Mouse (Mus musculus) forebrain, embryonic 10.5 days (tissue): ENCODE data around the gene Tbrg1. TPM values are rescaled to one million over a fixed set of nuclear protein-coding genes. Genes with fewer than 3 reads are reported as not detected.

ENCODE experiments used
- DNase-seq: peaks from one replicate; pipeline ENCODE4 v3.0.0-alpha.2; 2017; ENCODE audit warnings: low spot score; ENCODE audit errors: extremely low spot score
- H3K27ac ChIP-seq: fragments of 300-500 bp; sonication (generic); 2 replicates; pipeline ENCODE4 v1.5.1; 2016; ENCODE audit warnings: mild to moderate bottlenecking
- H3K27me3 ChIP-seq: fragments of 300-500 bp; sonication (generic); 2 replicates; pipeline ENCODE4 v1.6.1; 2016; ENCODE audit warnings: mild to moderate bottlenecking; ENCODE audit not compliant: poor library complexity, severe bottlenecking
- H3K36me3 ChIP-seq: fragments of 300-500 bp; sonication (generic); replicated peaks from 2 replicates; pipeline ENCODE4 v1.6.1; 2016; ENCODE audit warnings: mild to moderate bottlenecking, moderate library complexity
- H3K4me1 ChIP-seq: fragments of 300-500 bp; sonication (generic); 2 replicates; pipeline ENCODE4 v1.6.1; 2016
- H3K4me3 ChIP-seq: fragments of 300-500 bp; sonication (generic); 2 replicates; pipeline ENCODE4 v1.5.1; 2016; ENCODE audit warnings: mild to moderate bottlenecking, moderate library complexity
- H3K9me3 ChIP-seq: fragments of 300-500 bp; sonication (generic); 2 replicates; pipeline ENCODE4 v1.6.1; 2016; ENCODE audit warnings: mild to moderate bottlenecking, moderate library complexity
- WGBS: fragments of 180-500 bp; shearing (Covaris S2); methylation state at CpG from one replicate; pipeline ENCODE4 v1.1.7; 2016; 5-methylcytosine and 5-hydroxymethylcytosine counted together
- polyA plus RNA-seq: library from polyadenylated mRNA; unstranded; fragments of >200 nt; fragmentation: Nextera tagmentation; extraction: Ambion mirVana; gene quantifications from 2 replicates; pipeline ENCODE4 v1.2.1, GENCODE M21; 2016

Gene Tbrg1
- polyA plus RNA-seq, 1 experiment from 2014 or later, result 129 TPM

GRCm38 (mm10) chr9:37600538-37601205, 56.4 kb downstream of the Tbrg1 start:
- H3K4me3 ChIP-seq, result no peak overlapping the region
- no peak for DNase-seq
- H3K36me3 ChIP-seq, result no peaks in the 10 kb centered on the region
- no peak overlapping the region for H3K27ac ChIP-seq
- H3K27me3 ChIP-seq, result no peaks in the 10 kb centered on the region
- whole genome bisulfite sequencing, result 94% methylated on average over 2 of the region's 2 CpGs
- no peaks in the 10 kb centered on the region for H3K4me1 ChIP-seq
- H3K9me3 ChIP-seq, result no peaks in the 10 kb centered on the region

Other genes with a start within 250 kb of the Tbrg1 start
- 3.9 and 5.5 TPM in 2 replicates for gene Robo3, start 224.1 kb downstream of the Tbrg1 start, polyA plus RNA-seq
- 34.4 and 35.4 TPM in 2 replicates for gene Msantd2, start 168.0 kb downstream of the Tbrg1 start, polyA plus RNA-seq
- gene Esam, start 129.2 kb downstream of the Tbrg1 start, polyA plus RNA-seq, result 26.9 and 27.0 TPM in 2 replicates
- gene Vsig2, start 118.1 kb downstream of the Tbrg1 start, polyA plus RNA-seq, result 0.29 and 0.47 TPM in 2 replicates
- 1.7 and 1.8 TPM in 2 replicates for gene Nrgn, start 104.4 kb downstream of the Tbrg1 start, polyA plus RNA-seq
- 5.6 and 6.5 TPM in 2 replicates for gene Siae, start 101.6 kb downstream of the Tbrg1 start, polyA plus RNA-seq
- gene Spa17, start 43.6 kb downstream of the Tbrg1 start, polyA plus RNA-seq, result 14.0 and 16.3 TPM in 2 replicates
- gene Panx3, start 11.9 kb upstream of the Tbrg1 start, polyA plus RNA-seq, result not detected in 2 replicates
- not detected in 2 replicates for gene Olfr160, start 58.9 kb upstream of the Tbrg1 start, polyA plus RNA-seq
- gene Olfr874, start 87.8 kb upstream of the Tbrg1 start, polyA plus RNA-seq, result not detected in 2 replicates
- gene Olfr875, start 114.5 kb upstream of the Tbrg1 start, polyA plus RNA-seq, result not detected in 2 replicates
- gene Olfr876, start 145.7 kb upstream of the Tbrg1 start, polyA plus RNA-seq, result not detected in 2 replicates
- gene Olfr877, start 197.0 kb upstream of the Tbrg1 start, polyA plus RNA-seq, result not detected in 2 replicates
- not detected in 2 replicates for gene Olfr145, start 239.4 kb upstream of the Tbrg1 start, polyA plus RNA-seq